Mouse (Mus musculus): ENCODE data around the gene Dbn1. TPM values are rescaled to one million over a fixed set of nuclear protein-coding genes. Genes with fewer than 3 reads are reported as not detected.

Gene Dbn1
- polyA plus RNA-seq, 1 experiment from 2014 or later = 153 TPM

GRCm38 (mm10) chr13:55527834-55528772, 40.2 kb upstream of the Dbn1 start:
- ATAC-seq (ENCODE audit: insufficient read depth) (no peak), DNase-seq (no peak)
- Histone ChIP-seq H3K27me3 (ENCODE audit: insufficient read depth, low read length) (no peaks in the 10 kb centered on the region), H3K9ac (no peak overlapping the region), H3K36me3 (ENCODE audit: insufficient read depth) (peaks cover 38% of the 10 kb centered on the region), H3K4me1 (ENCODE audit: insufficient read depth) (no peaks in the 10 kb centered on the region), H3K27ac (ENCODE audit: low read depth) (no peak overlapping the region), H3K4me2 (no peak overlapping the region), H3K4me3 (ENCODE audit: low read depth, low read length) (no peak overlapping the region), H3K9me3 (ENCODE audit: low read depth, low read length) (no peaks in the 10 kb centered on the region)
- WGBS = 75% methylated on average over 18 of the region's 18 CpGs
- no peak for TF ChIP-seq CTCF (IDR thresholded peaks at IDR 0.05; ENCODE audit: low read depth)

DNA sequence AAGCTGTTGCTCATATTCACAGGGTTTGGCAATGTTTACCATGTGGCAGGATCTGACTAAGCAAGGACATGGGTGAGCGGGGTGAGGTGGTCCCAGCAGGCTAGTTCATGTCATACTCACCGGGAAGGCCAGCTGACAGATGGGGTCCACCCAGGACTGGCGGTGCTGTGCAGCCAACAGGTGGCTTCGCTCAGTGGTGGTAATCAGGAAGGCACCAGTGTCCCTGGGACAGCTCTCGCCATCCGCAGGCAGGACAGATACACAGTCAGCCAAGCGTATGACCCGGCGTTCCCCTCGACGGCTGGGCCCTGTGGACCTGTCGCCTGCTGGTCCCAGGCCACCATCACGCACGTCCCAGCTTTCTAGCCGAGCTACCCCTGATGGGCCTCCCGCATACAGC, 39.3 kb upstream of the Dbn1 start:
- no peak for TF ChIP-seq CTCF (IDR thresholded peaks at IDR 0.05; ENCODE audit: low read depth)
- no peak for DNase-seq
- H3K4me2 ChIP-seq = no peak overlapping the region
- no peaks in the 10 kb centered on the region for H3K4me1 ChIP-seq (ENCODE audit: insufficient read depth)
- H3K9ac ChIP-seq = no peak overlapping the region
- H3K27ac ChIP-seq (ENCODE audit: low read depth) = no peak overlapping the region
- H3K4me3 ChIP-seq (ENCODE audit: low read depth, low read length) = no peak overlapping the region
- WGBS = 70% methylated on average over 16 of the region's 16 CpGs
- H3K36me3 ChIP-seq (ENCODE audit: insufficient read depth) = peaks cover 30% of the 10 kb centered on the region
- no peaks in the 10 kb centered on the region for H3K9me3 ChIP-seq (ENCODE audit: low read depth, low read length)
- ATAC-seq (ENCODE audit: insufficient read depth) = no peak
- H3K27me3 ChIP-seq (ENCODE audit: insufficient read depth, low read length) = no peaks in the 10 kb centered on the region

- Histone ChIP-seq H3K4me2 (no peak overlapping the region), H3K9me3 (ENCODE audit: low read depth, low read length) (no peaks in the 10 kb centered on the region), H3K9ac (no peak overlapping the region), H3K27ac (ENCODE audit: low read depth) (no peak overlapping the region), H3K36me3 (ENCODE audit: insufficient read depth) (peaks cover 18% of the 10 kb centered on the region), H3K4me1 (ENCODE audit: insufficient read depth) (no peaks in the 10 kb centered on the region), H3K27me3 (ENCODE audit: insufficient read depth, low read length) (no peaks in the 10 kb centered on the region), H3K4me3 (ENCODE audit: low read depth, low read length) (no peak overlapping the region)
- 66% methylated on average over 16 of the region's 16 CpGs for WGBS
- ATAC-seq (ENCODE audit: insufficient read depth) (no peak), DNase-seq (no peak)
- TF ChIP-seq CTCF (IDR thresholded peaks at IDR 0.05; ENCODE audit: low read depth) = no peak
Measured at GRCm38 (mm10) chr13:55525733-55526553, 38.0 kb upstream of the Dbn1 start.

- no peaks in the 10 kb centered on the region for H3K9me3 ChIP-seq (ENCODE audit: low read depth, low read length)
- H3K36me3 ChIP-seq (ENCODE audit: insufficient read depth) = 0 out of 2 replicates have a peak, but pooled peaks cover under 1% of the 10 kb centered on the region
- no peak overlapping the region for H3K4me2 ChIP-seq
- H3K27me3 ChIP-seq (ENCODE audit: insufficient read depth, low read length) = no peaks in the 10 kb centered on the region
- ATAC-seq (ENCODE audit: insufficient read depth) (no peak), DNase-seq (no peak)
- no peaks in the 10 kb centered on the region for H3K4me1 ChIP-seq (ENCODE audit: insufficient read depth)
- H3K4me3 ChIP-seq (ENCODE audit: low read depth, low read length) = no peak overlapping the region
- no peak overlapping the region for H3K27ac ChIP-seq (ENCODE audit: low read depth)
- WGBS = 89% methylated on average over 23 of the region's 23 CpGs
- no peak overlapping the region for H3K9ac ChIP-seq
- TF ChIP-seq CTCF (IDR thresholded peaks at IDR 0.05; ENCODE audit: low read depth) = no peak
Measured at GRCm38 (mm10) chr13:55523951-55524600, 36.2 kb upstream of the Dbn1 start.

DNA sequence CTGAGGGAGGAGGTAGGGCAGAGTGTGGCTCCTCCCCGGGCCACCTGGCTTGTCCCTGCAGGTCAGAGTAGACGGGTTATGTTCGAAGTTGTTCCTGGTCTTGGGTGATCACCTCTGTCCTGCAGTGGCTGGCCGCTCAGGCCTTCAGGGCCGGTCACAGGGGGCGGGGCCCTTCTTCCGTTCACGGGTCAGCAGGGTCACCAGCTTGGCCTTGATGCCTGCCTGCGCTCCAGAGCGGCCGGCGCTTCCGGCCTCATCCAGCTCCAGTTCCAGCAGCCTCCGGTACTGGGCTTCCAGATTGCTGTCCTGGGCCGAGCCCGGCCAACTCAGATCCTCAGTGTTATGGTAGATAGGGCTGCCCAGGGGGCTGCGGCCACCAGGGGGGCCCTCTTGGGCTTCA, 35.4 kb upstream of the Dbn1 start:
- H3K4me1 ChIP-seq (ENCODE audit: insufficient read depth) = no peaks in the 10 kb centered on the region
- DNase-seq = no peak
- no peaks in the 10 kb centered on the region for H3K27me3 ChIP-seq (ENCODE audit: insufficient read depth, low read length)
- 0 out of 2 replicates have a peak, but pooled peaks have one; percentile 12 for ATAC-seq (ENCODE audit: insufficient read depth)
- 55% methylated on average over 17 of the region's 17 CpGs for WGBS
- no peaks in the 10 kb centered on the region for H3K9me3 ChIP-seq (ENCODE audit: low read depth, low read length)
- H3K4me2 ChIP-seq = no peak overlapping the region
- no peak overlapping the region for H3K27ac ChIP-seq (ENCODE audit: low read depth)
- H3K36me3 ChIP-seq (ENCODE audit: insufficient read depth) = no peaks in the 10 kb centered on the region
- TF ChIP-seq CTCF (IDR thresholded peaks at IDR 0.05; ENCODE audit: low read depth) = no peak
- no peak overlapping the region for H3K4me3 ChIP-seq (ENCODE audit: low read depth, low read length)
- no peak overlapping the region for H3K9ac ChIP-seq

DNA sequence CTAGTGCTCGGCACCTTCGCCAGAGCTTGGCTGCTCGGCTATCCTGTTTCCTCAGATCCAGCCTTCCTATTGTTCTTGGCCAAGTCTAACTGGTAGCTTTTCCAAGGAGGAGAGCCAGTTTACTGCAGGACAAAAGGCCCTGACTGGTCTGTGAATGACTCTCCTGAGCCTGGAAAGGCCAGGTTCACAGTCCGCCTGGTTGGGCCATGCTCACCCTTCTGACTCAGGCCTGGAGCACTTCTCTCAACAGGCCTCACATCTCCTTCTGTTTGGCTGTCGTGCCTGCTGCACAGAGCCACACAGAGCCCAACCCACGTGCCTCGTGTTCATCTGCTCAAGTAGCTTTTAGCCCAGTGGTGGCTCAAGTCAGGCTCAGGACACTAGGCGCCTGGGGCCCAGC, 34.8 kb upstream of the Dbn1 start:
- Histone ChIP-seq H3K27me3 (ENCODE audit: insufficient read depth, low read length) (no peaks in the 10 kb centered on the region), H3K36me3 (ENCODE audit: insufficient read depth) (no peaks in the 10 kb centered on the region), H3K27ac (ENCODE audit: low read depth) (no peak overlapping the region), H3K4me2 (no peak overlapping the region), H3K9me3 (ENCODE audit: low read depth, low read length) (no peaks in the 10 kb centered on the region), H3K4me1 (ENCODE audit: insufficient read depth) (no peaks in the 10 kb centered on the region), H3K4me3 (ENCODE audit: low read depth, low read length) (no peak overlapping the region), H3K9ac (0 out of 2 replicates have a peak overlapping the region, but pooled peaks have one; percentile 14)
- ATAC-seq (ENCODE audit: insufficient read depth) (no peak), DNase-seq (no peak)
- WGBS = 50% methylated on average over 8 of the region's 8 CpGs
- TF ChIP-seq CTCF (IDR thresholded peaks at IDR 0.05; ENCODE audit: low read depth) = no peak
